Mouse (Mus musculus) adrenal gland, adult 10 weeks (tissue): Measurements from ENCODE around the gene Opcml. TPM values are rescaled to one million over a fixed set of nuclear protein-coding genes. Genes with fewer than 3 reads are reported as not detected.

Experiments
- polyA plus RNA-seq: library from polyadenylated mRNA; stranded (reverse); fragments of 350-450 nt; fragmentation: Illumina TruSeq; extraction: RNeasy Lipid Tissue Mini Kit (QIAGEN cat#74804); gene quantifications from one replicate; pipeline ENCODE4 v1.2.3, GENCODE M21; 2014; ENCODE audit warnings: low read depth, low replicate concordance

Opcml gene
- 0.70 TPM for polyA plus RNA-seq

DNA sequence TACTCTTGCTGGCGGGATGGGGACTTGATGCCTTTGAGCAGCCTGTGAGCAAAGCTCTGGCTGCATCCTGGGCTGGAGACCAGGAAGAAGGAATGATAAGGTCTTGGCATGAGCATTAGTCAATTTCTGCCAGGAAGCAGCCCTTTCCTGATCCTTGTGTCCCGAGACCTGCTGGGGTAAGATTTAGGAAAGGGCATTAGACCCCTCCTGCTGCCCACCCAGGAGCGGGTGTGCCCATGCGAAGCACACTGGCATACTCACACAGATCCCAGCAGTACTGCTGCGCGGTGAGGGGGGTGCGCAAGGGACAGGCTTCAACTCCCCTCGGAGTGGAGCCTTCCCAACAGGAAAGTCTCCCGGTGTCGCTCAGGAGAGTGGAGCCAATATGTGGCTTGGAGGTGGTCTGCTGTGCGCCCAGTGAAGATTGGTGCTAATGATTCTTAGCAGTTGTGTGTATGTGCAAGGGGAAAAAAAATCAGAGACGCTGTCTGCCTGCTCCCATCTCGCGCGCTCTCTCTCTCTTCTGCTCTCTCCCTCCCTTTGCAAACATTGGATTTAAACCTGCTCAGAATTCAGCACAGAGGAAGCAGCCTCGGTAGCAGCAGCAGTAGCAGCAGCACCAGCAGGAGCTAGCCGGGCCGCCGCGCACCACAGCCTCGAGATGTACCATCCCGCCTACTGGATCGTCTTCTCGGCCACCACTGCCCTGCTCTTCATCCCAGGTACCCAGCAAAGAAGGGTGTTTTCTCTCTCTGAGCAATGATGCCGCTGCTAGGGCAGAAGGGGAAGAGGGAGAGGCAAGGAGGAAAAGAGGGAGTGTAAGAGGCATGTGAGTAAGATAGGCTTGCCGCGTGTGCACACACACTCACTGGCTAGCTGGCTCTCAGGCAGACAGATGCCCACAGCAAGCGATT is at the start of gene Opcml:
Gene Opcml (plus strand): TSS at position 51 of the 914 bp plus-strand sequence.

